Mouse (Mus musculus): ENCODE results near the gene Gm10282.

Gene Gm10282

GRCm38 (mm10) chr8:72305210-72305905 lies at the start of gene Gm10282:
Gm10282 (minus strand) TSS chr8:72305260.
- DNase-seq = no peak

- DNase-seq = no peak
Measured at GRCm38 (mm10) chr8:72354272-72354671, 49.2 kb upstream of the Gm10282 start.

- no peak for DNase-seq
Measured at GRCm38 (mm10) chr8:72353700-72354045, 48.6 kb upstream of the Gm10282 start.

GRCm38 (mm10) chr8:72352951-72353699 lies 48.1 kb upstream of the Gm10282 start:
- no peak for DNase-seq

DNA sequence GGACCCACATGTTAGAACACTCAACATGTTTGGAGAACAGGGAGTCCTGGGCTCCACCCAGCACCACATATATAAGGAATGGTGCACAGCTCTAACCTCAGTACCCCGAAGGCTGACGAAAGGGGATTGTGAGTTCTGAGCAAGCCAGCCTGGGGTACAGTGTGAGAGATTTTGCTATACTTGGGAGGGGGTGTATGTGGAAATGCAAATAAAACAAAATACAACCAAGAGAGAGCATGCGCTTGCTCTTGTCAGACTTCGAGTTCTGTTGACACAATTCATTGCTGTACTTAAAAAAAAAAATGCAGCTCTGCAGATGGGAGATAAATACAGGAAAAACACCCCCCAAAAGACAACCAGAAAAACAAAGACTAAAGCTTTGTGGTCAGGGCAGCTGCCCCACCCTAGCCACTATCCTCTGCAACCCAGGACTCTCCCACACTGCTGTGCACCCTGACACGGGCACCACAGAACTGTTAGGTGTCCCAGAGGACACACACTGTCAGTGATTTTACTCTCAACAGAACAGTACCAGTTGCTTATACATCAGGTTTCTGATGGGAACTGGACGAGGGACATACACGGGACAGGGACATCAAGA lies 46.4 kb upstream of the Gm10282 start:
- DNase-seq = no peak

GRCm38 (mm10) chr8:72350727-72351126 lies 45.7 kb upstream of the Gm10282 start:
- DNase-seq = no peak

DNA sequence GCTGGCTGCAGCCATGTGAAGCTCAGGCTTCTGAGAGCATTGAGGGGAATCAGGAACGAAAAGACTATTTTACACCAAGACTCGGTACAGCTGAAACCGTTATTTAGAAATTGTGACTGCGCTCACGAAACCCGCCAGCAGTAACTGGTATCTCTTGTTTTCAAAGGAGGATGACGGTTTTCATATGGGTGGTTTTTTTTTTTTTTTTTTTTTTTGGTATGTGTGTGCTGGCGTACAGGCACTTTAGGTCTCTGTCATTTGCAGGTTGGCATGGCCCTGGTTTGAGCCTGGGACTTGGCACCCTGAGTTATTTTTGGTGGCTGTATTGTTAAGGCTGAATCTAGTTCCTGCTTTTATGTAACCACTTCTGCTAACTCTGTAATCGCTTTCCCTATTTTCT lies 44.8 kb upstream of the Gm10282 start:
- no peak for DNase-seq

DNA sequence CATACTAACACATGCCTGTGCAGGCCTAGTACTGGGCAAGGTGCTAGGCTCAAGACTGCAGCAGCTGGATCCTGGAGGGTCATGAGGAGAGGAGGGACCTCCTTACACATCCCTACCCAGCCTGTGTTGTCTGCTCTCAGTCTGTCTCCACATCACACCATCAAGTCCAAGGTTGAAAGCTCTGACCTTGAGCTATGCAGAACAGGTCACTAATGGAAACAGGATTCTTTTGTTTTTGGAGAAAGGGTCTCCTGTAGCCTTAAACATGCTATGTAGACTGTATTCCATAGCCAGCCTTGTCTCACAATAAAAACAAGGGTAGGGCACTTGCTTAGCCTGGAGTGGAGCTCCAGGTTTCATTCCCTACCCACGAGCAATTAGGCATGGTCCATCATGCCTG lies 43.9 kb upstream of the Gm10282 start:
- DNase-seq = no peak

DNA sequence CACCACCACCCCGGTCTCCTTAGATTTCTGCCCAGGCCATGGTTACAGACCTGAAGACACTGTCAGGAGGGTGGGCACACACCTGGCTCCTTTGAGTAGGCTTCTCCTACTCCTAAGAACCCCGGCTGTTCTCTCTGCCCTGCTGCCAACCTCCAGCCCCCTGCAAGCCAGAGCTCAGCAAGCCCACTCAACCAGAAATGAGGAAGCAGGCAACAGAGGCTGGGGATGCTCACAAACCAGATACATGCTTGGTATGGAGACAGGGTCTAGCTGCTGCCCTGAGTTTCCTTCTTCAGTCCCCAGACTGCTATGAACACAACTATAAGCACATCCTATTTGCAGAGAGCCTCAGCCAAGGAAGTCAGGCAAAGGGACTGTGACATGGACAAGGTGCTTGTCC lies 43.1 kb upstream of the Gm10282 start:
- DNase-seq = no peak

GRCm38 (mm10) chr8:72347553-72347952 lies 42.5 kb upstream of the Gm10282 start:
- no peak for DNase-seq

GRCm38 (mm10) chr8:72343725-72344124 lies 38.7 kb upstream of the Gm10282 start:
- no peak for DNase-seq

- DNase-seq = no peak
Measured at GRCm38 (mm10) chr8:72342556-72343300, 37.7 kb upstream of the Gm10282 start.

GRCm38 (mm10) chr8:72337034-72337433 lies 32.0 kb upstream of the Gm10282 start:
- no peak for DNase-seq

DNA sequence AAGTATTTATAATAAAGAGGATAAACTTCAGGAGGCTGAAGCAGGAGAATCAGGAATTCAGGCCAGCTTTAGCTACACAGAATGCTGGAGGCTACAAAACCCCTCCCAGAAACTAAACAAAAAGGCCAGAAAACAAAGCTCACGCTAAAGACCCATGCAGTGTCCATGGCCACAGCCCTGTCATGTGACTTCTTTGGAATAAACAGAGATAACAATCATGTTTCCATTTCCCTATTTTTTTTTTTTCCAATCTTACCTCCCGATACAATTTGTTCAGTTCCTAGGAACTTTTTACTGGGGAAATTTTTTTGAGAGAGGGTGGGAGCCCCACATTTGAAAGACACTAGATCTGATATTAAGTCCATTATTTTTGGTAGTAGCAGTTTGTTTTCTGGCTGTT lies 31.2 kb upstream of the Gm10282 start:
- no peak for DNase-seq

DNA sequence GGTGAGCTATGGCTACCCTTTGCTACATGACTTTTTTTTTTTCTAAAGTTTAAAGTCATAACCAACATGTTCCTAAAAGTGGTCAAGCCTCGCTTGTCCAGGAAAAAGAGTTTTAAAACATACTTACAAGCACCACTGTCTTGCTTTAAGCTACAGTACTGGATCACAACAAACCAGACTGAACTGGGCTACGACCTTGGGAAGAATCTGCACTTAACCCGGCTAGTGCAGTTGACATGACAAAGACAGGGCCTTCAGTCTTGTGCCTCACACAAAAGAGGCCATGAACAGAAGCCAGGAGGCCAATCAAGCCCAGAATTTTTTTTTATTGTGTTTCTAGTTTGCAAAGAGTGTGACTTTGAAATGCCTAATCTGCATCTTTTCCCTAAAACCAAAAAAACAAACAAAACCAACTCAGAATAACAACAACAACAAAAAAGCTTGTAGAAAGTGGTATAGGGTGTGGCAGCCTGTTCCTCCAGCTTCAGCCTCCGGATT lies 29.1 kb upstream of the Gm10282 start:
- DNase-seq = no peak

DNA sequence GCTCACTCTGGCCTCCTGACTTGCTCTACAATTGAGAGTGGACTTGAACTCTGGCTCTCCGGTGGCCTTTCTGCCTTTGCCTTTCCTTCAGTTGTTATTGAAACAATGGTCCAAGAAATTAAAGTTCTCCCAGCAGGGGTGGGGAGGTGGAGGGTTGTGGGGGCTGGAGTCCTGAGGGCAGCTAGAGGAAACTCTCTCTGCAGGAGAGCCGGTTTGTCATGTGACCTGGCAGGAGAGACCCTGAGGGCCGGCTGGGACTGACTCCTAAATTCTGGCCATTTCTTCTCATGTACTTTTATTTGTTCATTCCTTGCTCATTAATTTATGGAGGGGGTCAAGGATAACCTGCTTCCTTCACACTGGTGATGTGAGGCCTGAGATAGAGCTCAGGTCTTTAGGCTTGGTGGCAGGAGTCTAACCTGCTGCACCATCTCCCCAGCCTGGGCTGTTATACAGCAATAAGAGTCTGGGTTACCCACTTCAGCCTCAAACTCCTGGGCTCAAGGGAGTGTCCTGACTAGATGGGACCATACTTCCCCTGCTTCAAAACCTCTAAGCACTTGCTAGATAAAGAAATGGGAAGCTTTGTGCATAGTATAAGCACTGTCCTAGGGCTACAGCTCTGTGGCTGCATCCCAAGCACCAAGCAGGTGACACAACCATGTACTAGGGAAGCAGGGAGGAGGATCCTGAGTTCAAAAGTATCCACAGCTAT lies 28.5 kb upstream of the Gm10282 start:
- no peak for DNase-seq

DNA sequence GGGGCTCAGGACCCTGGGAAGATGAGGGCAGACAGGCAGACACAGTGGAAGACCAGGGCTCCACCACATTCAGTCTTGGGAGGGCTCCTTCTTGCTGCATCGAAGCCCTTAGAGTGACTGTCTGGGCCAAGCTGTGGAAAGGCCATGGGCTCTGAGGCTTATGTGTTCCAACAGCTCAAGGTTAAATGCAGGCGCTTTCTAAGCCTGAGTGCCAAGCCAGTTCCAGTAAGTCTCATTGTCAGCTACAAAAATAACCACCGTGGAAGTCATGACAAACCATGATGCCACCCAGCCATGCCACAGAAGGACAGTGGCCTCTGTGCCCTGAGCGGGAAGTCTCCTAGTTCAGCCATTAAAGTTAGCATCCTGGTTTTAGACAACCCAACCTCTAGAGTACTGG lies 26.6 kb upstream of the Gm10282 start:
- no peak for DNase-seq

DNA sequence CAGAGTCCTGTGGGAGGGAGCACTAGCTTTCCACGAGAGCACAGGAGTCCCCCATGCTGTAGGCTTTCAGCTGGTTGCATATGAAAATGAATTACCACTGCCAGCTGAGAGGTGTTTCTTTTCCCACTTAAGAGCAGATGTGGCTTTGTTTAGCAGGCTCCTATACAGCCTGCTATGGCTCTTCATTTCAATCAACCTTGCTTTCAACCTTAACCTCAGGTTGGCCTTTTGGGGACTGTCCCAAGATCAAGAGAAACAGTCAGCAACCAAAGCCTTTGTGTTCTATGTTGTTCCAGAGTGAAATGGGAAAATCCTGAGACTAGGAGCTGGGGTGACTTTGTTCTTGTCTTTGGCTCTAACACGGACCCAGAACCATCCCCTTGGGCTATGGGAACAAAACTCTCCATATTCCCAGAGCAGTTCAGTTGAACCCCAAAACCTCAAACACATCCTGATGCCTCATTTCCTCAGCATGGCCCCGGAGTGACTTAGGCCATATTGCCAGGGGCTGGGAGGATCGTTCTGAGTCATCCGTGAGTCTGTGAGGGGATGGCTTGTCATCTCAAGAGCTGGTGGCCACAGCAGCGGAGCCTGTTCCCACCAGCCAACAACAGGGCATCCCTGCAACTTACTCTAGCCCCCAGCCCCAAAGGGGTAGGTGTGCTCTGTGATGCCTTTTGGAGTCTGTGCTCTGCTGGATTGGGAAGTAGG lies 25.9 kb upstream of the Gm10282 start:
- DNase-seq = no peak

DNA sequence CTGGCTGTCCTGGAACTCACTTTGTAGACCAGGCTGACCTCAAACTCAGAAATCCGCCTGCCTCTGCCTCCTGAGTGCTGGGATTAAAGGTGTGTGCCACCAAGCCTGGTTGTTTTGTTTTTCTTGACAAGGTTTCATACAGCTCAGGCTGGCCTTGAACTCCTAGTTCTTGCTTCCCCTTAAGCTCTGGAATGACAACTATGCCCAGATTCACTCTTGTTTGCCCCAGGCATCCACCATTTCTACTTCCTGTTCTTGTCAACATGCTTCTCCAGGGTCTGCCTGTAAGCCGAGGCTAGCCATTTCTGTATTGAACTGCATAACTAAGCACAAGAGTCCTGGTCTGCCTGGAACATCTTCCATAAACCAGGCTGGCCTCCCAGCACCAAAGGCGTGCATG lies 24.1 kb upstream of the Gm10282 start:
- no peak for DNase-seq

GRCm38 (mm10) chr8:72324708-72325107 lies 19.6 kb upstream of the Gm10282 start:
- DNase-seq = no peak

GRCm38 (mm10) chr8:72324036-72324706 lies 19.1 kb upstream of the Gm10282 start:
- no peak for DNase-seq

Measured in cerebellum, adult 11-12 months (tissue).